8 mouse cellular contexts compared by ENCODE assay signal in the genomic region with DNA sequence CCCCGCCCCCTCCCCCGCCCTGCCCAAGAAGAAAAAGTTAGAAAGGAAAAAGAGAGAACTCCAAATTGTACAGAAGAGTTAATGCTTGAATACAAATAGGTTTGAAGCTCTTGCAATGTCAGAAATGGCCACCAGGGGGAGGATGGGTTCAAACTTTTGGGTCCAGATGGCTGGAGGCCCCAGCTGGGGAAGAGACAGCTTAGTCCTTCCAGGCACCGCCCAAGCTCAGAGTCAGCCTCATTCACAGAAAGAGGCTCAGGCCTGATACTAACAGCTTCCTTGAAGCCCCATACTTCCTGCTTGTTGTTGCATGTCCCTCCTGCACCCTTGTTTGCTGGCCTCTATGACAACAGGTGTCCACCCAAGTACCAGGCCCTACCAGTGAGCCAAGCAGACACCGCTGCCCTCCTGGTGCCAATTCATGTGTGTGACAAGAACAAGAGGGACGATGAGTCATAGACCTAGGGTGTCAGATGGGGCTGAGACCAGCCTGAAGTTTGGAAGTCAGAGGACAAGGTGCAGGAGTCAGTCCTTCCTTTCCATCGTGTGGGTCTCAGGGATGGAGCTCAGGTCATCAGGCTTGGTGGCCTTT. TPM values are rescaled to one million over a fixed set of nuclear protein-coding genes. Genes with fewer than 3 reads are reported as not detected.
A peak's percentile ranks its signal among the peaks of the same experiment; 100 is the strongest.
DNase-seq lines count a peak whose midpoint lies in the region; ATAC-seq and TF ChIP-seq lines count a peak whose summit lies in the region.

No protein-coding gene starts in this region.

- peak; percentile 57 for TF ChIP-seq CTCF in G1E (IDR thresholded peaks at IDR 0.05; ENCODE audit: low read depth, low read length)
- peak; percentile 83 for TF ChIP-seq CTCF in lung, embryonic 14.5 days (IDR thresholded peaks at IDR 0.05; ENCODE audit: low read depth)
- TF ChIP-seq CTCF in thymus, adult 2 months (IDR thresholded peaks at IDR 0.05; ENCODE audit: borderline replicate concordance, control insufficient read depth, extremely low read depth, insufficient read depth, low read length, poor library complexity): peak; percentile 79; the same call in 1 of the 2 replicates

- ATAC-seq in G1E (ENCODE audit: extremely low read depth, insufficient number of reproducible peaks, low FRiP score, poor library complexity, severe bottlenecking): peak; percentile 63
- ATAC-seq in forebrain, embryonic 16.5 days: peak; percentile 71
- ATAC-seq in hematopoietic stem cell, adult 5-6 weeks (replicated peaks in 1 of 2; ENCODE audit: insufficient read depth in 1 of 2, low FRiP score in 2 of 2, low TSS enrichment in 1 of 2, low read depth in 1 of 2, poor library complexity in 2 of 2, severe bottlenecking in 2 of 2): peak; percentile 54 to 63; a peak in 3 of 4 replicates
- ATAC-seq in lung, embryonic 14.5 days (ENCODE audit: insufficient read depth): peak; percentile 68; the same call in 1 of the 2 replicates

- no peak overlapping the region for H3K4me2 ChIP-seq in forebrain, embryonic 16.5 days (ENCODE audit: low read length)
- no peak overlapping the region for H3K4me2 ChIP-seq in lung, embryonic 14.5 days

- H3K9me3 ChIP-seq in G1E (replicated peaks): no peaks in the 10 kb centered on the region
- H3K9me3 ChIP-seq in forebrain, embryonic 16.5 days (ENCODE audit: control insufficient read depth, low read length): no peaks in the 10 kb centered on the region
- no peaks in the 10 kb centered on the region for H3K9me3 ChIP-seq in lung, embryonic 14.5 days (ENCODE audit: low read depth, low read length)

- H3K9ac ChIP-seq in forebrain, embryonic 16.5 days (replicated peaks; ENCODE audit: low read depth, low read length): no peak overlapping the region
- H3K9ac ChIP-seq in lung, embryonic 14.5 days: no peak overlapping the region

- no peak for TF ChIP-seq POLR2A in thymus, adult 2 months (IDR thresholded peaks at IDR 0.05; ENCODE audit: control insufficient read depth, extremely low read depth, insufficient read depth, low read length, poor library complexity)

- peak overlapping the region; percentile 32; the same call in 1 of the 2 replicates for H3K27ac ChIP-seq in forebrain, embryonic 16.5 days (ENCODE audit: low read length)
- H3K27ac ChIP-seq in lung, embryonic 14.5 days (ENCODE audit: low read depth): no peak overlapping the region
- H3K27ac ChIP-seq in thymus, adult 2 months (ENCODE audit: control insufficient read depth, insufficient read depth, low read length): peak overlapping the region; percentile 96

- DNase-seq in G1E (ENCODE audit: low spot score): peak; percentile 82
- DNase-seq in cerebellum, adult 11-12 months: peak; percentile 86
- DNase-seq in layer of hippocampus, adult 8-10 months (ENCODE audit: low spot score in 2 of 2): peak; percentile 82 to 93
- peak; percentile 97 for DNase-seq in lung, embryonic 14.5 days
- DNase-seq in ovary, adult 18-20 months (ENCODE audit: low spot score): peak; percentile 52
- DNase-seq in thymus, adult 2 months: peak; percentile 94

- H3K36me3 ChIP-seq in G1E (replicated peaks): peaks cover 78% of the 10 kb centered on the region
- peaks cover 7% of the 10 kb centered on the region; the same call in 1 of the 2 replicates for H3K36me3 ChIP-seq in forebrain, embryonic 16.5 days (ENCODE audit: control insufficient read depth, insufficient read depth)
- peaks cover 3% of the 10 kb centered on the region; the same call in 1 of the 2 replicates for H3K36me3 ChIP-seq in lung, embryonic 14.5 days (ENCODE audit: insufficient read depth)
- H3K36me3 ChIP-seq in thymus, adult 2 months (ENCODE audit: control insufficient read depth, insufficient read depth, low read length): no peaks in the 10 kb centered on the region

- WGBS in forebrain, embryonic 16.5 days: 46% methylated on average over 6 of the region's 6 CpGs
- 44% methylated on average over 6 of the region's 6 CpGs for WGBS in lung, embryonic 14.5 days
- WGBS in thymus, adult 2 months: 37% methylated on average over 6 of the region's 6 CpGs

- H3K4me3 ChIP-seq in G1E (ENCODE audit: low read depth, low read length): no peak overlapping the region
- no peak overlapping the region for H3K4me3 ChIP-seq in forebrain, embryonic 16.5 days (replicated peaks; ENCODE audit: low read length)
- H3K4me3 ChIP-seq in lung, embryonic 14.5 days (ENCODE audit: low read depth, low read length): no peak overlapping the region
- H3K4me3 ChIP-seq in thymus, adult 2 months (ENCODE audit: control insufficient read depth, insufficient read depth, low read length): peak overlapping the region; percentile 16

- no peaks in the 10 kb centered on the region; the same call in 1 of the 2 replicates for H3K27me3 ChIP-seq in G1E (ENCODE audit: insufficient read depth, low read length)
- no peaks in the 10 kb centered on the region for H3K27me3 ChIP-seq in forebrain, embryonic 16.5 days (replicated peaks; ENCODE audit: control insufficient read depth, insufficient read depth, low read length)
- H3K27me3 ChIP-seq in lung, embryonic 14.5 days (ENCODE audit: insufficient read depth, low read length): no peaks in the 10 kb centered on the region
- no peaks in the 10 kb centered on the region for H3K27me3 ChIP-seq in thymus, adult 2 months (ENCODE audit: control insufficient read depth, insufficient read depth, low read length)

- H3K4me1 ChIP-seq in G1E (ENCODE audit: insufficient read depth, low read depth, low read length): peaks cover 12% of the 10 kb centered on the region
- H3K4me1 ChIP-seq in forebrain, embryonic 16.5 days (replicated peaks; ENCODE audit: control insufficient read depth, insufficient read depth, low read length): peaks cover 5% of the 10 kb centered on the region
- no peaks in the 10 kb centered on the region for H3K4me1 ChIP-seq in lung, embryonic 14.5 days (ENCODE audit: insufficient read depth)
- H3K4me1 ChIP-seq in thymus, adult 2 months (replicated peaks; ENCODE audit: control insufficient read depth, insufficient read depth, low read length): peaks cover 45% of the 10 kb centered on the region

RNA-seq across cellular contexts. Expression of gene Rinl, which starts 8.6 kb away (rescaled TPM):
- total RNA-seq in G1E (2014; fragmentation: Nextera tagmentation) (1.8 TPM in 1 of 2 replicates, not detected in the other), G1E (2017) (1.2 and 1.4 TPM in 2 replicates)
- polyA plus RNA-seq in G1E (2012): 1.4 and 1.8 TPM in 2 replicates
- 1.2 and 1.3 TPM in 2 replicates for polyA plus RNA-seq in forebrain, embryonic 16.5 days (2015; fragmentation: Nextera tagmentation; extraction: Ambion mirVana)
- total RNA-seq in hematopoietic stem cell, adult 5-6 weeks (2017): 40.5 and 51.7 TPM in 2 replicates
- 1 to 10 TPM; 2.5 to 5.3 (median 3.8) TPM for total RNA-seq in layer of hippocampus, adult 8-10 months (2022)
- 6.8 and 6.9 TPM in 2 replicates for polyA plus RNA-seq in lung, embryonic 14.5 days (2014; fragmentation: Nextera tagmentation; extraction: Ambion mirVana)
- 91.9 and 93.7 TPM in 2 replicates for polyA plus RNA-seq in thymus, adult 2 months (2012; rRNA removed)

RNA-seq across cellular contexts. Expression of gene Nfkbib, which starts 12.9 kb away (rescaled TPM):
- total RNA-seq in G1E (2014; fragmentation: Nextera tagmentation) (21.1 and 30.4 TPM in 2 replicates), G1E (2017) (9.5 and 10.7 TPM in 2 replicates)
- polyA plus RNA-seq in G1E (2012): 109 and 136 TPM in 2 replicates
- polyA plus RNA-seq in forebrain, embryonic 16.5 days (2015; fragmentation: Nextera tagmentation; extraction: Ambion mirVana): 58.8 and 62.1 TPM in 2 replicates
- 12.4 and 13.1 TPM in 2 replicates for total RNA-seq in hematopoietic stem cell, adult 5-6 weeks (2017)
- total RNA-seq in layer of hippocampus, adult 8-10 months (2022): 10 to 100 TPM; 23.0 to 25.5 (median 24.7) TPM
- polyA plus RNA-seq in lung, embryonic 14.5 days (2014; fragmentation: Nextera tagmentation; extraction: Ambion mirVana): 31.8 and 37.4 TPM in 2 replicates
- polyA plus RNA-seq in thymus, adult 2 months (2012; rRNA removed): 75.5 and 78.8 TPM in 2 replicates

RNA-seq across cellular contexts. Expression of gene Sirt2, which starts 13.6 kb away (rescaled TPM):
- 50.1 and 60.0 TPM in 2 replicates for total RNA-seq in G1E (2014; fragmentation: Nextera tagmentation)
- 34.1 and 36.4 TPM in 2 replicates for total RNA-seq in G1E (2017)
- 103 and 114 TPM in 2 replicates for polyA plus RNA-seq in G1E (2012)
- polyA plus RNA-seq in forebrain, embryonic 16.5 days (2015; fragmentation: Nextera tagmentation; extraction: Ambion mirVana): 107 and 122 TPM in 2 replicates
- total RNA-seq in hematopoietic stem cell, adult 5-6 weeks (2017): 27.7 and 37.4 TPM in 2 replicates
- 100 to 1,000 TPM; 129 to 157 (median 142) TPM for total RNA-seq in layer of hippocampus, adult 8-10 months (2022)
- 54.0 and 59.6 TPM in 2 replicates for polyA plus RNA-seq in lung, embryonic 14.5 days (2014; fragmentation: Nextera tagmentation; extraction: Ambion mirVana)
- 101 and 104 TPM in 2 replicates for polyA plus RNA-seq in thymus, adult 2 months (2012; rRNA removed)

RNA-seq across cellular contexts. Expression of gene Ccer2, which starts 24.2 kb away (rescaled TPM):
- total RNA-seq in G1E (2014; fragmentation: Nextera tagmentation) (not detected in 2 replicates), G1E (2017) (not detected in 2 replicates)
- not detected in 2 replicates for polyA plus RNA-seq in G1E (2012)
- polyA plus RNA-seq in forebrain, embryonic 16.5 days (2015; fragmentation: Nextera tagmentation; extraction: Ambion mirVana): not detected in 2 replicates
- not detected in 2 replicates for total RNA-seq in hematopoietic stem cell, adult 5-6 weeks (2017)
- 1 to 10 TPM in 2 of 4 experiments, under 1 TPM in 2; 0.32 to 1.4 (median 0.87) TPM for total RNA-seq in layer of hippocampus, adult 8-10 months (2022)
- polyA plus RNA-seq in lung, embryonic 14.5 days (2014; fragmentation: Nextera tagmentation; extraction: Ambion mirVana): not detected in 2 replicates
- 0.16 and 0.24 TPM in 2 replicates for polyA plus RNA-seq in thymus, adult 2 months (2012; rRNA removed)

RNA-seq across cellular contexts. Expression of gene Hnrnpl, which starts 28.2 kb away (rescaled TPM):
- 442 and 470 TPM in 2 replicates for total RNA-seq in G1E (2014; fragmentation: Nextera tagmentation)
- total RNA-seq in G1E (2017): 251 and 279 TPM in 2 replicates
- polyA plus RNA-seq in G1E (2012): 430 and 529 TPM in 2 replicates
- 185 and 203 TPM in 2 replicates for polyA plus RNA-seq in forebrain, embryonic 16.5 days (2015; fragmentation: Nextera tagmentation; extraction: Ambion mirVana)
- 340 and 427 TPM in 2 replicates for total RNA-seq in hematopoietic stem cell, adult 5-6 weeks (2017)
- 100 to 1,000 TPM; 403 to 453 (median 434) TPM for total RNA-seq in layer of hippocampus, adult 8-10 months (2022)
- polyA plus RNA-seq in lung, embryonic 14.5 days (2014; fragmentation: Nextera tagmentation; extraction: Ambion mirVana): 254 and 255 TPM in 2 replicates
- polyA plus RNA-seq in thymus, adult 2 months (2012; rRNA removed): 562 and 568 TPM in 2 replicates

Comparison
In these comparisons a context has a peak if more than half of its experiments do, and no peak if none do; other contexts are left out.
1. RNA of gene Rinl, which starts 8.6 kb away (polyA plus RNA-seq): 91.9 to 93.7 TPM in thymus, adult 2 months; 6.8 to 6.9 TPM in lung, embryonic 14.5 days, 1.4 to 1.8 TPM in G1E and 1.2 to 1.3 TPM in forebrain, embryonic 16.5 days; every median in the first group is over 10 times any median in the second.
2. Peak in every context shown above with its lines, with median percentiles within 50 percentile points of each other: ATAC-seq, DNase-seq and CTCF ChIP-seq.